Mouse (Mus musculus) myocyte (in vitro differentiated cells): ENCODE results near the gene 9330182L06Rik.

Experiments used
- CEBPB ChIP-seq: IDR thresholded peaks from 2 replicates; pipeline ENCODE4 v1.6.1; 2011; ENCODE audit warnings: mild to moderate bottlenecking, moderate library complexity; ENCODE audit not compliant: poor library complexity, insufficient read depth, severe bottlenecking
- E2F4 ChIP-seq: IDR thresholded peaks from one replicate; pipeline ENCODE4 v1.6.1; 2011; ENCODE audit warnings: mild to moderate bottlenecking, control low read depth, moderate library complexity; ENCODE audit not compliant: insufficient read depth
- MAX ChIP-seq: IDR thresholded peaks from one replicate; pipeline ENCODE4 v1.6.1; 2011; ENCODE audit warnings: low read depth, mild to moderate bottlenecking, control low read depth
- MYOD1 ChIP-seq, 3 experiments: IDR thresholded peaks; one replicate each; pipeline ENCODE4 v1.6.1; 2011; ENCODE audit warnings: control low read depth in 2 of 3, low read depth in 2 of 3, mild to moderate bottlenecking in 2 of 3, moderate library complexity in 1 of 3; ENCODE audit not compliant: insufficient read length in 2 of 3, control insufficient read depth in 1 of 3
- MYOG ChIP-seq, 3 experiments: IDR thresholded peaks; one replicate each; pipeline ENCODE4 v1.6.1; 2011; ENCODE audit warnings: control low read depth in 2 of 3, low read depth in 2 of 3, mild to moderate bottlenecking in 2 of 3; ENCODE audit not compliant: insufficient read length in 2 of 3, control insufficient read depth in 1 of 3, insufficient read depth in 1 of 3
- POLR2A ChIP-seq: IDR thresholded peaks from one replicate; pipeline ENCODE4 v1.6.1; 2011; ENCODE audit warnings: low read depth, mild to moderate bottlenecking, control low read depth, moderate library complexity; ENCODE audit not compliant: insufficient read length
- POLR2AphosphoS2 ChIP-seq: IDR thresholded peaks from one replicate; pipeline ENCODE4 v1.6.1; 2011; ENCODE audit warnings: low read depth, control low read depth; ENCODE audit not compliant: insufficient read length
- REST ChIP-seq: IDR thresholded peaks from one replicate; pipeline ENCODE4 v1.6.1; 2011; ENCODE audit warnings: mild to moderate bottlenecking, control low read depth, moderate library complexity; ENCODE audit not compliant: insufficient read depth, insufficient read length
- SRF ChIP-seq: IDR thresholded peaks from one replicate; pipeline ENCODE4 v1.6.1; 2011; ENCODE audit warnings: low read depth; ENCODE audit not compliant: control insufficient read depth, insufficient read length
- TCF12 ChIP-seq: IDR thresholded peaks from one replicate; pipeline ENCODE4 v1.6.1; 2011; ENCODE audit warnings: mild to moderate bottlenecking, control low read depth; ENCODE audit not compliant: poor library complexity, insufficient read depth, severe bottlenecking
- TCF3 ChIP-seq: IDR thresholded peaks from one replicate; pipeline ENCODE4 v1.6.1; 2011; ENCODE audit warnings: low read depth, control low read depth; ENCODE audit not compliant: insufficient read length
- USF1 ChIP-seq: IDR thresholded peaks from one replicate; pipeline ENCODE4 v1.6.1; 2011; ENCODE audit warnings: low read depth, mild to moderate bottlenecking, control low read depth, moderate library complexity

DNA sequence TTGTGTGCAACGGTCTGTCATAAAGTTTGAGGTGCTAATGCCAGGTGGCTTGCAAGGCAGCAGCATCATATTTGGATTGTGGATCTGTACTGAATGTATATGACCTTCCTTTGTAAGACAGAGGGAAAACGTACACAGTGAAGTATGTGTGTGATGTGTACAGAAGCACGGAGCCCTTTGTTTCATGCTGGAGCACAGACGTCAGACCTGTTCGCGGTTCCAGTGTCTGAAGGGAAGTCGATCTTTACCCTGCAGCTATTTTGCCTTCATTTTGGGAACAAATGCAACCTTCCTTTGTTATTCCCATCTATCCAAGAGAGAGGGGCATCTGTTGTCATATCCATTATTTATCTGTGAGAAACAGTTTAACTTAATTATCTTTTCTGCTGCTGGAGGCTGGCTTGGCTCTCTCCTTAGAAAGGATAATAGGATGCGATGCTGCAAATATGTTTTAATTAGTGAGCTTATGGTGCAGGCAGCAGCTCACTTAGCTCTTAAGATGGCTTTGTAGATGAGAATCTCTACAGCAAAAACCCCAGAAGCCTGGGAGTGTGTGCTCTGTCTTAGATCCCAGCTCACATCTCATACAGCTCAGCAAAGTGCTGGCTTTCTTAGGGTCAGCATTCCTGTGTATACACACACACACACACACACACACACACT, 73.7 kb downstream of the 9330182L06Rik start:
- TF ChIP-seq USF1, result no peak
- TF ChIP-seq CEBPB, result no peak
- TF ChIP-seq POLR2AphosphoS2, result no peak
- no peak for TF ChIP-seq TCF12
- TF ChIP-seq MYOG (IDR thresholded peaks at IDR 0.05; ENCODE audit: control insufficient read depth in 1 of 3, insufficient read depth in 1 of 3, insufficient read length in 2 of 3, low read depth in 2 of 3), result no peak
- no peak for TF ChIP-seq POLR2A
- no peak for TF ChIP-seq MYOD1 (IDR thresholded peaks at IDR 0.05; ENCODE audit: control insufficient read depth in 1 of 3, insufficient read length in 2 of 3, low read depth in 2 of 3)
- TF ChIP-seq MAX, result no peak
- TF ChIP-seq TCF3, result no peak
- no peak for TF ChIP-seq E2F4
- no peak for TF ChIP-seq REST
- no peak for TF ChIP-seq SRF
